Mouse (Mus musculus): ENCODE measurements around the gene Aplnr.

The Aplnr gene

DNA sequence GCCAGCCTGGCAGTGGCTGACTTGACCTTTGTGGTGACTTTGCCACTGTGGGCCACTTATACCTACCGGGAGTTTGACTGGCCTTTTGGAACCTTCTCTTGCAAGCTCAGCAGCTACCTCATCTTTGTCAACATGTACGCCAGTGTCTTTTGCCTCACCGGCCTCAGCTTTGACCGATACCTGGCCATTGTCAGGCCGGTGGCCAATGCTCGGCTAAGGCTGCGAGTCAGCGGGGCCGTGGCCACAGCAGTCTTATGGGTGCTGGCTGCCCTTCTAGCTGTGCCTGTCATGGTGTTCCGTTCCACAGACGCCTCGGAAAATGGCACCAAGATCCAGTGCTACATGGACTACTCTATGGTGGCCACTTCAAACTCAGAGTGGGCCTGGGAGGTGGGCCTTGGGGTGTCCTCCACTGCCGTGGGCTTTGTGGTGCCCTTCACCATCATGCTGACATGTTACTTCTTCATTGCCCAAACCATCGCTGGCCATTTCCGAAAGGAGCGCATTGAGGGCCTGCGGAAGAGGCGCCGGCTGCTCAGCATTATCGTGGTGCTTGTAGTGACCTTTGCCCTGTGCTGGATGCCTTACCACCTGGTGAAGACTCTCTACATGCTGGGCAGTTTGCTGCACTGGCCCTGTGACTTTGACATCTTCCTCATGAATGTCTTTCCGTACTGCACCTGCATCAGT is 951 bp downstream of the Aplnr start:
- no peak for DNase-seq (ENCODE audit: low spot score in 2 of 2)

DNA sequence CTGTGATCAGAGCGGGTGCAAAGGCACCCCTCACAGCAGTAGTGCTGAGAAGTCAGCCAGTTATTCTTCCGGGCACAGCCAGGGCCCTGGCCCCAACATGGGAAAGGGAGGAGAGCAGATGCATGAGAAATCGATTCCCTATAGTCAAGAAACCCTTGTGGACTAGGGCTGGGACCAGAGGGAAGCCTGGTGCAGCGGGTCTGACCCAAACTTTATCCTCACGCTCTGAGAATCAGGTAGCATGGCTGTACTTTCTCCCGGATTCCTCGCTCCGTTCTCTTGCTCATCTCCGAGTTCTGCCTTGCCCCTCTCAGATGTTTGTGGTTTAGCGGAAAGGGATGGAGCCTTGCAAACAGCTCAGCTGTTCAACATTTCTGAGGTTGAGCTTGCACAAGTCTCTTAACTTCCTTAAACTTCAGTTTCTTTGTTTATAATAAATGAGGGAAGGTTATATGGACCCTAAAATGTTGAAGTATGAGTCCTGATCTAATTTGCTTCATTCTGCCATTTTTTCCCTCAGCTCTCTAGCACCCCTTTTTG is 1.6 kb downstream of the Aplnr start:
- no peak for DNase-seq (ENCODE audit: low spot score in 2 of 2)

DNA sequence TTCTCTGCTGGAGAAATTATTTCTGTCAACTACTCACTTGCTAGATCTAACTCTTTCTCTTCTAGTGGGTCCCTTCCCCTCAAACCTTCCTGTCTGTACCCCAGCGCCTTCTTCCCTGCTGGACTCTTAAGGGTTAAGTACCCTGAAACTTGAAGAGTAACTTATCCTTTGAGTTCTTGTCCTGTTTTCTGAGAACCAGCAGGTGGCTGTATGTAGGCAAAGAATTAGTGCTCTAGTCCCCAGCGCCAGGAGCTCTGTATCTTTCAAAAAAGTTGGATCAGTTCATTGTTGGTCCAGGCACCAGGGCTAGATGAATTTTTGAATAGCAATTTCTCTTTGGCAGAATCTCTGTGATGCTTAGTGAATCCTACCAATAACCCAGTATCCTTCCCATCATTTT is 2.1 kb downstream of the Aplnr start:
- no peak for DNase-seq (ENCODE audit: low spot score in 2 of 2)

DNA sequence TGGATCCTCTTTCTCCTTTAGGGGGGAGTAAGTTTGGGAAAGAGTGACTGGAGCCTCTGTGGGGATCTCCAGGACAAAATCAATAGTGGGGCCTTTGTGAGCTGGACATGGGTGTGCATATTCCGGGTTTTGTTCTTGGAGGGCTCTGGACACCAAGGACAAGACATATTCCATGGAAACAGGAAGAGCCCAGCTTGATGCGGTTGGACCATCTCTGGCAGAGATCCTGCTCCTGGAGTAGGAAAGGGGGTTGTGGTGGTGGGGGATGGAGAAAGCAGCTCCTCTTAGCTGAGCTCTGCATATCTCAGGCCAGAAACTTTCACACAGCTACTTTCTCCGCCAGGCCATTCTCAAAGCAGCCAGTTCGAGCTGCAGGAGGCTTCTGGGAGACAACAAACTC is 3.4 kb downstream of the Aplnr start:
- DNase-seq (ENCODE audit: low spot score in 2 of 2): no peak

DNA sequence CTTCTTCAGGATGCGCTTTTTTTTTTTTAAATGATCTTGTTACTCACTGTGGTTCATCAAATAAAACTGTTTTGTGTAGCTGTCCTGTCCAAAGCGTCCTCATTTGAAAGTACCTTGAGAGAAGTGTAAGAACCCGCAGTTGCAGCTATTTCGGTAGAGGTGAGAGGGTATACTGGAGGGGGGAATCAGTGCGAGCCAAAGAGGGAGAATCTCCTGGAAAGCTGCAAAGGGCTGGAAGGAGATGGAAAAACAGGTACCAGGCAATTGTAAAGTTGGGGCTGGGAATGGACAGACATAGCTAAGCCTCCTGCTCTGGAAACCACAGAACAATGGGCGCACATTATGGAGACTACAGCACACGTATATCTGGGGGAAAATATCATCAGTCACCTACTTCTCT is 3.8 kb downstream of the Aplnr start:
- DNase-seq (ENCODE audit: low spot score in 2 of 2): no peak

DNA sequence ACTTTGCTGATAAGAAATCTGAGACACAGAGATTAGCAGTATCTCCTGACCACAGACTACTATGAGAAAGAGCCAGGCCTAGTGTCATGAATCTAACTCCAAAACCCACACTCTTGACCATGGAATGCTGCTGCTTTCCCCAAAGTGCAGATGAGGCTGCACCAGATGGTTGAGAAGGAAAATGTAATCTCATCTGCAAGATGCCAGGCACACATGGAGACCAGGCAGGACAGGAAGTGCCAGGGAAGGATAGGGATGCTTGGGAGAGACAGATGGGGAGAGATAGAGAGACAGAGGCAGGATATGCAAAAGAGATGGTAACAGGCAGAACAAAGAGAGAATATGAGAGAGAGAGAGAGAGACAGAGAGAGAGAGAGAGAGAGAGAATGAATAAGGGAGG is 4.8 kb downstream of the Aplnr start:
- DNase-seq (ENCODE audit: low spot score in 2 of 2): no peak

DNA sequence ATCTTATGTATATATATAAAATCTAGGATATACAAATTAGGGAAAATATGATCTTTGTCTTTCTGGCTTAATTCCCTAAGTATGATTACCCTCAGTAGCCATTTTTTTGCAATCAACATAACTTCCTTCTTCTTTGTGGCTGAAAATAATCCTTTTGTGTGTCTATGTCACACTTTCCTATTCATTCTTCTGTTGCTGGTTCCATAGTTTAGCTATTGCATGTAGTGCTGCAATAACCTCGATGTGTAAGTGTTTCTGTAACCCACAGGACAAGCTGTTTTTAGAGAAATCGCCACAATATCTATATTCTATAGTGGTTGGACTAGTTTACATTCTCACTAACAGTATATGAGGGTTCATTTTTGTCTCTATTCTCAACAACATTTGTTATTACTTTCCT is 8.9 kb downstream of the Aplnr start:
- DNase-seq (ENCODE audit: low spot score in 2 of 2): no peak

DNA sequence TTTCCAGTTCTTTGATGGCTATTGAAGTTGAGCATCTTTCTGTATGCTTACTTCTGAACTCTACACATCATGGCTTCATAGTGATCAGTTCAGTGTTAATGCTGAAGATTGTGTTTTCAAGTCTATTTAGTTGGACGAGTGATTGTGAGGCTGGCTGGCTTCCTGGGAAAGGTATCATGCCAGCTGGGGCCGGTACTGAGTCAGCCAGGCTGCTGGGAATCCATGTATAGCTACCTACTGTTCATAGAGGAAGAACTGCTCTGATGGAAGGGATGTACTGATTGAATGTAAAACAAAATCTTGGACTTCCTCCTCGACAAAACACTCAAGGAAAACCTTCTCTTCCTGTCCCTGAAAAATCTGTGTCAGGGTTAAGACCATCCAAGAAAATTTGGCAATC is 9.3 kb downstream of the Aplnr start:
- DNase-seq (ENCODE audit: low spot score in 2 of 2): no peak

DNA sequence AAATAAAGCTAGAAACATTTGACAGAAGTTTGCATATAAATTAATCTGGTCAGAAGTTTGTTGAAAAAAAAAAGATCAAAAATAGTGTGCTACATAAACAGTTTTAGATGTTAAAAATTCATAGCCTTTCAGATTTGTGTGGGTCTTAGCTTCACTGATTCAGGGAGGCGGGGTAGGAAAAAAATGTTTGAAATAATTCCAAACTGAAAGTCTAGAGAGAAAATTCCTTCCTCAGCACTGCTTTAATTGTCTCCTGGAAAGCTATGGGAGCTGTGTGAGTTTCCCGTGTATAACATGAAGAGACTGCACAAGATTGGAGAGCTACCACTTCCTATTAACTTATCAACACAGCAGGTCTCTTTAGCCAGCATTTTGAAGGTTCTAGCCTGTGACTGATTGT is 11.5 kb downstream of the Aplnr start:
- no peak for DNase-seq (ENCODE audit: low spot score in 2 of 2)

DNA sequence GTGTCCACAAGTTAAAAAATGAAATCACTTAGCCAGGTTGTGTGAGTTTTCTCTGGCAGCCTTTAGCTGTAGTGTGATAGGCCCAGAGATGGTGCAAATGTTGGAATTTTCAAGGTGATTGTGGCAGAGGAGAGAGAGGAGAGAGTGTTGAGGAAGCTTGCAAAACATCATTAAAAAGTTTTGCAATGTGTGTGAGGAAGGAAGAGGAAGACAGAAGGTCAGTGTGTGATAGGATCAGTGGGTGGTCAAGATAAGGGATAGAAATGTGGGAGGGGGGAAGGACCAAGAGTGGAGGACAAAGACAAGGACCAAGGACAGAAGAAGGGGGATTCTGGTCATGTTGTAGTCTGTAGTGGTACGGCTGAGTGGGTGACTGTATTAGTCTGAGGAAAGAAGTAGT is 14.3 kb downstream of the Aplnr start:
- no peak for DNase-seq (ENCODE audit: low spot score in 2 of 2)

DNA sequence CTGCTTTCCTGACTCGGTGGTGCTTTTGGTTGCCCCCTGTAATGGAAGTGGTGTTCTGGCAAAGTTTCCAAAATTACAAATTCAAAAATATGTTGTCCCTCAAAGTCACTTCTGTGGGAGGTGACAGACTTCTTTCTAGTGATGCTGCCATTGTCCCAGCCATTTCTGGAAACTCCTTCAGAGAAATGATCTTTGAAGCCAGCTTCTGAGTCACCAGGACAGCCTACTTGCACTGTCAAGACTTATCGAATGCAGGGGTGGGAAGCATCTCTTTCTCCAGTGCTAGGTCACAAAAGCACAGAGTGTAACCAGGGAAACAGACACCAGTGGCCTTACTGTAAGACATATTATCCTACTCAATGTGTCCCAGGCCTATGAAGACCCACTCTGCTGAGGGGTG is 15.2 kb downstream of the Aplnr start:
- no peak for DNase-seq (ENCODE audit: low spot score in 2 of 2)

DNA sequence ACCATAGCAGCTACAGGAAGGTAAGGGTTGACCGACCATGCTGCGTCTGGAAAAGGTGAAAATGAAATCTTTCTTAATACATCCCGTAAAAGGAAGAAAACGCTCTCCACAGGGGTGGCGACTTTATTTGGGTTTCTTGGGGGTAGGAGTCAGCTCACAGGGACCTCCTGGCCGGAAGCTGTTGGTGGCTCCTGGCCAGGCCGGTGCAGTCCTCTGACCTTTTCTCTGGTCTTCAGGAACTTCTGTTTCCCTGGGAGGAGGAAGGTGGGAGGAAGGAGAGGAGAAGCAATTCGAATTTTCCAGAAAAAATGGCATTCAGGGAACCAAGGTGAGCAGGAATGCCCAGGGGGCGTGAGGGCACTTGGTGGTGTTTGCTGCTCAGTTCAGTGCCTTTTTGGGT is 19.3 kb downstream of the Aplnr start:
- DNase-seq (ENCODE audit: low spot score in 2 of 2): no peak

DNA sequence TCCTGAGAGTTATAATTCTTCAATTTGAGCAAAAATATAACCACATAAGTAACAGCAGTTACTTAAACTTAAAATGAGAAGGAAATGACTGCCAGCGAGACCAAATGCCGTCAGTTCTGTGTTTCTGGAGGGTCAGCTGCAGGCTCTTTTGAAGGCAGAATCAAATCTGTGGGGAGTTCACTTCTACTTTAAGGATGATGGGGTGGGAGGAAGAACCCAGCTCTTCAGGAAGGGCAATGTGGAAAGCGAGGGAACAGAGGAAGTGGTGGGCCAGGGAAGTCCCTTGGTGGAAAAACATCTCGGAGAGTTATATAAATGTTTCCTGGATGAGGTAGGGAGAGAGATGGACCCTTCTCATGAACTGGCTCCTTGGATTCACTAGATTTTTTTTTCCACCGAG is 20.1 kb downstream of the Aplnr start:
- no peak for DNase-seq (ENCODE audit: low spot score in 2 of 2)

DNA sequence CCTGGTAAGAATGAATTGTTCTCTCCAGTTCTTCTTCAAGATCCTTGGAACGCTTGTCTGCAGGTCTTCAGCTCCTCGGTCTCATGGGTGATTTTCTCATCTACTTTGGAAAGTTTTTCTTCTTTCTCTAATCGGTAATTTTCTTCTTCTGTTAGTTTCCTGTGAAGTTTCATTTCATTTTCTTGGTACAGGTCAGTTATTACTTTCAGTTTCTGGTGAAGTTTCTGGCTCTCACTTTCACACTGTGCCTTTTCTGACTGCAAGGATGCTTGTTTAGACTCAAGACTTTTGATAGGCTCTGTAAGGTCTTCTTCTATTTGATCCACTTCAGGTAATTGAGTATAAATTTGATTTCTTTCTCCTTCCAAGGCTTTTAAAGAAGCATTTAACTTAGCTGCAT is 21.4 kb downstream of the Aplnr start:
- no peak for DNase-seq (ENCODE audit: low spot score in 2 of 2)

DNA sequence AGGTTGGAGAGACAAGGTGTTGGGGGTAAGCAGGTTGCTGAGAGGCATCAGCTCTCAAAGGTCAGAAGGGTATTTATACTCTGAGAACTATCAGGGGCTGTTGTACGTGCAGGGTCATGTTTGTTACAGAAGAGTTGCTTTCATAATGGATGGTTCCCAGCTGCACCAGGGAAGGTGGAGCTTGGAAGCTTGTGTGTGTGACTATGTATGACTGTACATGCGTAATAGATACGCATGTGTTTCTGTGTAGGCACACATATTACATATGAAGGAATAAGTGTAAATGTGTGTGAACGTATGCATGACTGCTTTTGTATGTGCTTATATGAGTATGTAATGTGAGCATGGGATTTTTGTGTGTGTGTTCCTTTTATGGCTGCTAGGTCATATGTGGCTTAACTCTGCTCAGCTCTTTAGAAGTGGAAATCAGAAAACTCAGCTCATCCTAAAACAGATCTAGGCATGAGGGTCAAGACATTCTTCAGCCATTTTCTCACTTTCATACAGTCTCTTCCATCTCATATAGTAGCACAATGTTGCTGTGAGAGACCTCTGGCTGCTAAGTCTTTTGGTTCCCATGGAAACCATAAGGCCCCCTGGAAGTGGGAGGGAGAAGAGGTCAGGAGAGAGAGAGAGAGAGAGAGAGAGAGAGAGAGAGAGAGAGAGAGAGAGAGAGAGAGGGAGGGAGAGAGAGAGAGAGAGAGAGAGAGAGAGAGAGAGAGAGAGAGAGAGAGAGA is 25.0 kb downstream of the Aplnr start:
- DNase-seq (ENCODE audit: low spot score in 2 of 2): no peak

DNA sequence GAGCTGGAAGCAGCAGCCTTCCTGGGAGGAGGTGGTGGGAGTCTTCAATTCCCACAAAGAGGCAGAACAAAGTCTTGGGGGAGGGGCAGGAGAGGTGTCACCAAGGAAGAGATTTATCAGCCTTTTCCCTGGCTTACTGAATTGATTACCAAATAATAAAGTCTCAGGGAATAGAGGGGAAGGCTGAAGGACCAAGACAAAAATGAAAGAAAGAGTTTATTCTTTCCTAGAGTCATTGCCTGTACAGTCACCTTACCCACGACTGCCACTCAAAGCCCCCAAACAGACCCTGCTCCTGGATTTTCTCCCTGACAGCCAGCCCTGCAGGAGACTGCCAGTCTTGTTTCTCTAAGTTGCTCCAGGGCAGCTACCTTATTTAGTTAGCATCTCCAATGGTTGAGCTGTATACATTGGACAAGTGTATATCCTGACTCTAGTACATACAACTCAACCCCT is 25.6 kb downstream of the Aplnr start:
- no peak for DNase-seq (ENCODE audit: low spot score in 2 of 2)

DNA sequence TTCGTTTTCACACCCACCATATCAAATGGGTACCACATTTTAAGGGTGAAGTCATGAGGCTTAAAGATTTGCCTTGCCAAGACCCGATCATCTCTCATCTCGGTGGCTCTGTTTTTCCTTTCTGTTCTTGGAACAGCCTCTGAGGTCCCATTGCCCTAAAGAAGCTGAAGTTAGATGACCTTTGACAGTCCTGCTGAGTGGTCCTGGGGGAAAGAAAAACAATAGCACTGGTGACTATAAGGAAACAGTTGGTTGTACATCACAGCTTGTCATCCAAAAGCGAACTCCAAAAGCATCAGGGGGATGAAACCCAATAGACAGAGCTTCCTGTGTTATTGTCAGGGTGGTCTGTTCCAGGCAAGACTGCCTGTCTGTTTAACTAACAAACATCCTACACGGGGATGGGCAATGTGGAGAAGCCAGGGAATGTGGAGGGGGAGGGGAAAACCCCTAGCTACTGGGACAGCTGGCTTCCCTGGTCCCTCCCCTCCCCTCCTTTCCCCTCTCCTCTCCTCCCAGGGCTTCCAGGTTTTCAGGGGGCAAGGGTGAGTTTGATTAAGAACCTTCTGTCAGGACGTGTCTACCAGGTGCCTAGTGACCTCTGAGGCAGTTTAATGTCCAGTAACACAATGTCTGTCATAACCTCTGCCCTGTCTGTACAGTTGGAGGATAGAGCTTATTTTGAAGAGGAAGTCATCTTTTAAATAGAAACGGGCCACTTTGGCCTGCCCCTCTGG is 27.5 kb downstream of the Aplnr start:
- DNase-seq (ENCODE audit: low spot score in 2 of 2): no peak

DNA sequence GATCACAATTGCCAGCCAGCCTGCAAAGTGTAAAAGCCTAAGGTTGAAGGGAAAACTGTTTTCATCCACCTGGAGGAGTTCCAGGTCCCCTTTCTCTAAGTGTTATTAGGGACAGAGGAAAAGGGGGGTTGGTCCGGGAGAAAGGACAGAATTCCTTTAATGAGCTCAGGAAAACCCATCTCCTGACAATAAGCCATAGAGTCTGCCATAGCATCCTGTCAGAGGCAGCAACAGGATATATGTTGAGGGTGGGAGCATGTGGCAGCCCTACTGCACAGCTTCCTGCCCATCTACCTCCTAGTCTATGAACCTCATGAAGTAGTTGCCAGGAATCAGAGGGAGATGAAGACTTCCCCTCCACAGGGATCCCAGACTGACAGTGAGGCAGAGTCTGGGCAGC is 31.6 kb downstream of the Aplnr start:
- no peak for DNase-seq (ENCODE audit: low spot score in 2 of 2)

DNA sequence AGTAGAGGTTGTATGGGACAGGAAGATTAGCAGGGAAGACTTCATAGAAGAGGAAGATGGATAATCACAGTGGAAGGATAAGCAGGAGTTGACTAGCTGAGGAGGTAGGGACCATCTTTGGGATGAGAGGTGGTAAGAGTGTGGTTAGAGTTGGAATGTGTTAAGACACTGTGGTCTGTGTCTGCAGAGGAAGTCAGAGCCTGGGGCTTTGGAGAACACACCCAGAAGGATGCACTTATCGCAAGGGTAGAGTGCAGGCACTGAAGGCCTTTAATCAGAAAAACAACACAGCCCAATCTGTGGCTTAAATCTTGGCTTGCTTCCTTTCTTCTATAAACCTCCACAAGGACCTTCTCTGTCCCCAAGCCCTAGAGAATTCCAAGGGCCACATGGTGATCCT is 32.3 kb downstream of the Aplnr start:
- no peak for DNase-seq (ENCODE audit: low spot score in 2 of 2)

DNA sequence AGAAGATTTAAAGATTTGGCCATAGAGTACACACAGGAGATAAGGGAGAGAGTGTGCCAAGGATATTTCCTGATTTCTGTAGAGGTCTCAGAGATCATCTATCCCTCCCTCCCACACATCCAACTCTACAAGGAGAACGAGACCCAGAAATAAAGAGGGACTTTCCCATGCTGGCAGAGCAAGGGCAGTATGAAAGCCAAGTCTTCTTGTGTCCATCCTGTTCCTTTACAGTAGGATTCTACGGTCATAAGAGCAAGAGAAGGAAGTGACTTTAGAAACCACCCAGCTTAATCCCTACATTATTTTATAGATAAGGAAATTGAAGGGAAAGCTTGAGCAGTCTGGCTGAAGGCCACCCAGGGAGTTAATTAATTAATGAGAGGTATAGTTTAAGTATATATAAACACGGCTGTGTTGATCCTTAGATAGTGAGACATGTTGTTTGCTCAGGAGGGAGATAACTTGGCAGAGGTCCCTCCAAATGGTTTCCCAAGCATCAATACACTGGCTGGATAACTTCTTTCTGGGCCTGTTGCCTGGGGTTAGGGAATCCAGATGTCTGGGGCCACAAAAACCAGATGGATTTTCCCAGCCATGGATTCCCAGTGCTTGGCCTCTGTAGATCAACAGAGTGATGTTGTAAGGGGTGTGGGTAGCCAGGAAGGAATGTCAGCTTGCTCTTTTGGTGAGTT is 36.2 kb downstream of the Aplnr start:
- DNase-seq (ENCODE audit: low spot score in 2 of 2): peak in 1 of 2 experiments; percentile 52

DNA sequence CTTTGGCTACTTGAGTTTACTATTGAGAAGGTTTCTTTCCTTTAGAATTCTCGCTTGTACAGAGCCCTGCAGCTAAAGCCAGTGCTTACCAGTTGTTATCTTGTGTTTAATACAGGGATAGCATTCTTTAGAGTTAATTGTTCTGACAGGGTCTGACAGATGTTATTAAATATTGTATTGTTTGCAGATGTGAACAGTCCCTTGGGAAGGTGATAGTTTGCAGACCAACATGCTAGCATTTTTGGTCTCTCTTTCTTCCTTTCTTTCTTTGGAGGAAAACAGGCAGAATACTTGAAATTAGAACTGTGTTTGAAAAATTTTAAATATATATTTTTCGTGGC is 36.7 kb downstream of the Aplnr start:
- DNase-seq (ENCODE audit: low spot score in 2 of 2): no peak

DNA sequence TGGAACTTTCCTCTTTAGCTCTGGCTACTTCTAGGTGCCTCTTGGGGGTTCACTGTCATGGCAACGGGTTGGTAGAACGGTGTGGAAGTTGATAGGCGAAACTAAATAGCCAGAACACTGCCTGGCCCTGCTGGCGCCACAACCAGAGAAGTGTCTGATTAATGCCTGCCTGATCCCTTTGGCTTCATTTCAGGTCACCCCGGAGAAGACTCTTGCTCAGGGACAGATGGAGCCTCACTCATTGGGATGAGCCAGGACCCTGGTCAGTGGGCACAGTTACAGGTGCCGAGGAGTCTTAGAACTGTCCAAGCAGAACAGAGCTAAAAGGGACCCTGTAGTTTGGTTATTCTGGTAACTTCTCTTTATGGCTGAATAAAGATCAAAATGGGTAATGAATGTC is 37.5 kb downstream of the Aplnr start:
- DNase-seq (ENCODE audit: low spot score in 2 of 2): no peak
